Mouse (Mus musculus): ENCODE data around the gene Irx2. TPM values are rescaled to one million over a fixed set of nuclear protein-coding genes. Genes with fewer than 3 reads are reported as not detected.

Irx2 gene
- 0.34 and 0.44 TPM in 2 replicates for polyA plus RNA-seq (2012; rRNA removed)

GRCm38 (mm10) chr13:72628462-72628916 is at the start of gene Irx2:
Gene Irx2, plus strand, starts transcription at chr13:72628820.

